Mouse (Mus musculus): Measurements from ENCODE around the gene Zfp961. TPM values are rescaled to one million over a fixed set of nuclear protein-coding genes. Genes with fewer than 3 reads are reported as not detected.

Zfp961 gene
- polyA plus RNA-seq, 1 experiment from 2014 or later, result 16.9 TPM

DNA sequence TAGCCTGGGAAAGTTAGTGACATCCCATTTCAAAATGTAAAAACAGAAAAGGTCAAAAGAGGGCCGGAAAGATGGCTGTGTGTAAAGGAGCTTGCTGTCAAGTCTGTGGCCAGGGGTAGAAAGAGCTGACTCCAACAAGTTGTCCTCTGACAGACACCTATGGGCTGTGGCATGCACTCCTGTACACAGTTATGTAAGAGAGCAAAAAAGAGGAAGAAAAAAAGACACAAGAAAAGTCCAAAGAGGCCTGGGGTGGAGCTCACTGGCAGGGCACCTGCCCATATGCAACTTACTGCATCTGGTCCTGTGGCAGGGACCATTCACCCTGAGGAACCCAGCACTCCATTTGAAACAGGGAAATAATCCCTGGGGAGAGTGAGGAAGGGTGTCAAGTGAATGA lies 91.7 kb downstream of the Zfp961 start:
- ATAC-seq (ENCODE audit: insufficient number of reproducible peaks, low FRiP score, low TSS enrichment, low read depth), result no peak
- no peaks in the 10 kb centered on the region for H3K36me3 ChIP-seq
- H3K9me3 ChIP-seq, result no peaks in the 10 kb centered on the region
- 70% methylated on average over 1 of the region's 1 CpGs for WGBS
- no peak overlapping the region for H3K4me2 ChIP-seq
- no peaks in the 10 kb centered on the region for H3K27me3 ChIP-seq
- H3K4me3 ChIP-seq, result no peak overlapping the region
- H3K27ac ChIP-seq, result no peak overlapping the region
- no peak overlapping the region for H3K9ac ChIP-seq
- H3K4me1 ChIP-seq, result no peaks in the 10 kb centered on the region

Other genes with a start within 250 kb of the Zfp961 start
- gene B3gnt3, start 249.2 kb upstream of the Zfp961 start, polyA plus RNA-seq (2015; fragmentation: Nextera tagmentation; extraction: Ambion mirVana), result 1.7 and 2.6 TPM in 2 replicates
- gene Fcho1, start 225.3 kb upstream of the Zfp961 start, polyA plus RNA-seq (2015; fragmentation: Nextera tagmentation; extraction: Ambion mirVana), result 7.7 and 8.9 TPM in 2 replicates
- 6.0 and 6.9 TPM in 2 replicates for gene Zfp709, start 69.0 kb upstream of the Zfp961 start, polyA plus RNA-seq (2015; fragmentation: Nextera tagmentation; extraction: Ambion mirVana)
- 6.9 and 7.0 TPM in 2 replicates for gene Zfp882, start 42.4 kb upstream of the Zfp961 start, polyA plus RNA-seq (2015; fragmentation: Nextera tagmentation; extraction: Ambion mirVana)
- gene Zfp617, start 42.4 kb upstream of the Zfp961 start, polyA plus RNA-seq (2015; fragmentation: Nextera tagmentation; extraction: Ambion mirVana), result 19.8 and 21.1 TPM in 2 replicates
- gene Cyp4f18, start 58.6 kb downstream of the Zfp961 start, polyA plus RNA-seq (2015; fragmentation: Nextera tagmentation; extraction: Ambion mirVana), result 1.2 and 2.0 TPM in 2 replicates
- not detected in 2 replicates for gene Olfr372, start 90.2 kb downstream of the Zfp961 start, polyA plus RNA-seq (2015; fragmentation: Nextera tagmentation; extraction: Ambion mirVana)
- gene Olfr373, start 132.1 kb downstream of the Zfp961 start, polyA plus RNA-seq (2015; fragmentation: Nextera tagmentation; extraction: Ambion mirVana), result 0.04 TPM in 1 of 2 replicates, not detected in the other
- 0.01 and 0.09 TPM in 2 replicates for gene Olfr374, start 156.0 kb downstream of the Zfp961 start, polyA plus RNA-seq (2015; fragmentation: Nextera tagmentation; extraction: Ambion mirVana)
- gene Tpm4, start 183.9 kb downstream of the Zfp961 start, polyA plus RNA-seq (2015; fragmentation: Nextera tagmentation; extraction: Ambion mirVana), result 665 and 704 TPM in 2 replicates
- gene Rab8a, start 210.2 kb downstream of the Zfp961 start, polyA plus RNA-seq (2015; fragmentation: Nextera tagmentation; extraction: Ambion mirVana), result 110 and 133 TPM in 2 replicates
- not detected in 2 replicates for gene Hsh2d, start 238.6 kb downstream of the Zfp961 start, polyA plus RNA-seq (2015; fragmentation: Nextera tagmentation; extraction: Ambion mirVana)